Mouse (Mus musculus) liver, embryonic 14.5 days (tissue): Measurements from ENCODE around the gene Uvrag. TPM values are rescaled to one million over a fixed set of nuclear protein-coding genes. Genes with fewer than 3 reads are reported as not detected.
A peak's percentile ranks its signal among the peaks of the same experiment; 100 is the strongest.

ENCODE experiments used
- ATAC-seq: fragments of 200-750 bp; cut with Nextera tagmentation; 2 replicates; pipeline ENCODE4 v1.8.0; 2017; ENCODE audit warnings: moderate number of reproducible peaks, mild to moderate bottlenecking, moderate library complexity; ENCODE audit not compliant: insufficient read depth
- DNase-seq, 3 experiments: peaks; one replicate each; pipeline ENCODE4 v3.0.0-alpha.2; 2012 to 2013; ENCODE audit warnings: low read depth in 3 of 3, low spot score in 3 of 3
- H3K27ac ChIP-seq: fragments of 300-500 bp; sonication (generic); 2 replicates; pipeline ENCODE4 v1.5.1; 2014; ENCODE audit warnings: moderate library complexity, mild to moderate bottlenecking, control low read depth, inconsistent platforms
- H3K27me3 ChIP-seq: fragments of 300-500 bp; sonication (generic); 2 replicates; pipeline ENCODE4 v1.6.1; 2014; ENCODE audit warnings: mild to moderate bottlenecking, low read length, moderate library complexity; ENCODE audit not compliant: control insufficient read depth, insufficient read depth
- H3K36me3 ChIP-seq: fragments of 300-500 bp; sonication (generic); replicated peaks from 2 replicates; pipeline ENCODE4 v1.6.1; 2014; ENCODE audit warnings: low read depth; ENCODE audit not compliant: control insufficient read depth, insufficient read depth
- H3K4me1 ChIP-seq, 2 experiments: fragments of 200-500 bp in 1 of 2; fragments of 300-500 bp in 1 of 2; sonication (generic) in 1 of 2; replicated peaks; 2 replicates each; pipeline ENCODE4 v1.6.1; 2012 to 2014; ENCODE audit warnings: antibody characterized with exemption in 1 of 2, inconsistent platforms in 1 of 2, low read length in 1 of 2; ENCODE audit not compliant: control insufficient read depth in 2 of 2, insufficient read depth in 2 of 2
- H3K4me2 ChIP-seq: fragments of 300-500 bp; sonication (generic); 2 replicates; pipeline ENCODE4 v1.6.1; 2014; ENCODE audit warnings: low read depth, mild to moderate bottlenecking, control low read depth, moderate library complexity
- H3K4me3 ChIP-seq, 2 experiments: fragments of 200-500 bp in 1 of 2; fragments of 300-500 bp in 1 of 2; sonication (generic) in 1 of 2; 2 replicates each; pipeline ENCODE4 v1.5.1; 2012 to 2014; ENCODE audit warnings: low read depth in 2 of 2, low read length in 2 of 2, mild to moderate bottlenecking in 2 of 2, control low read depth in 1 of 2, inconsistent platforms in 1 of 2, moderate library complexity in 1 of 2; ENCODE audit not compliant: insufficient read depth in 1 of 2
- H3K9ac ChIP-seq: fragments of 300-500 bp; sonication (generic); replicated peaks from 2 replicates; pipeline ENCODE4 v1.6.1; 2014; ENCODE audit warnings: mild to moderate bottlenecking, control low read depth, moderate library complexity
- H3K9me3 ChIP-seq: fragments of 300-500 bp; sonication (generic); 2 replicates; pipeline ENCODE4 v1.6.1; 2016; ENCODE audit warnings: low read length, mixed read lengths; ENCODE audit not compliant: control insufficient read depth
- CTCF ChIP-seq: IDR thresholded peaks from 2 replicates; pipeline ENCODE4 v1.5.1; 2016; ENCODE audit warnings: antibody characterized with exemption, low read depth, control low read depth
- EP300 ChIP-seq: IDR thresholded peaks from 2 replicates; pipeline ENCODE4 v1.6.1; 2016; ENCODE audit warnings: antibody characterized with exemption, low read depth
- WGBS: fragments of 180-500 bp; shearing (Covaris S2); extraction: QIAGEN DNeasy Blood & Tissue Kit; methylation state at CpG from one replicate; pipeline ENCODE4 v1.1.7; 2014; ENCODE audit not compliant: insufficient replicate concordance; 5-methylcytosine and 5-hydroxymethylcytosine counted together
- polyA plus RNA-seq, 2 experiments: library from polyadenylated mRNA; depleted of rRNA in 1 of 2; stranded (reverse) in 1 of 2; unstranded in 1 of 2; fragments of >200 nt; fragmentation: Nextera tagmentation in 1 of 2; extraction: Ambion mirVana in 1 of 2; gene quantifications; 2 replicates each; pipeline versions ENCODE4 v1.2.1 to v1.2.3; 2012 to 2014

Uvrag gene
- polyA plus RNA-seq, 2 experiments, result 3.9 to 5.7 TPM

GRCm38 (mm10) chr7:99101076-99101475, 39.9 kb downstream of the Uvrag start:
- 44% methylated on average over 2 of the region's 2 CpGs for WGBS

GRCm38 (mm10) chr7:99100573-99100972, 40.4 kb downstream of the Uvrag start:
- ATAC-seq, result peak; percentile 59
- Histone ChIP-seq H3K4me3 (no peak overlapping the region), H3K9me3 (no peaks in the 10 kb centered on the region), H3K27ac (no peak overlapping the region), H3K4me1 (peaks cover 0 to 18% of the 10 kb centered on the region in 2 experiments; a peak in 2 of 4 replicates), H3K9ac (no peak overlapping the region), H3K36me3 (no peaks in the 10 kb centered on the region), H3K27me3 (no peaks in the 10 kb centered on the region), H3K4me2 (peak overlapping the region; percentile 18; the same call in 1 of the 2 replicates)
- TF ChIP-seq EP300, result no peak
- TF ChIP-seq CTCF, result no peak
- DNase-seq, result no peak
- WGBS, result 72% methylated on average over 8 of the region's 8 CpGs

More at GRCm38 (mm10) chr7:99101076-99101475, 39.9 kb downstream of the Uvrag start:
- peaks cover 0 to 18% of the 10 kb centered on the region in 2 experiments; a peak in 2 of 4 replicates for H3K4me1 ChIP-seq
- no peak for TF ChIP-seq CTCF
- no peak for TF ChIP-seq EP300
- H3K36me3 ChIP-seq, result no peaks in the 10 kb centered on the region
- no peak overlapping the region for H3K4me3 ChIP-seq
- H3K27ac ChIP-seq, result no peak overlapping the region
- ATAC-seq, result peak; percentile 34; the same call in 1 of the 2 replicates
- H3K9me3 ChIP-seq, result no peaks in the 10 kb centered on the region
- no peak overlapping the region for H3K9ac ChIP-seq
- DNase-seq, result no peak
- peak overlapping the region; percentile 18; the same call in 1 of the 2 replicates for H3K4me2 ChIP-seq
- no peaks in the 10 kb centered on the region for H3K27me3 ChIP-seq

GRCm38 (mm10) chr7:99100087-99100486, 40.9 kb downstream of the Uvrag start:
- Histone ChIP-seq H3K4me2 (no peak overlapping the region), H3K27me3 (no peaks in the 10 kb centered on the region), H3K9ac (no peak overlapping the region), H3K9me3 (no peaks in the 10 kb centered on the region), H3K36me3 (no peaks in the 10 kb centered on the region), H3K4me3 (no peak overlapping the region), H3K4me1 (peaks cover 0 to 18% of the 10 kb centered on the region in 2 experiments; a peak in 2 of 4 replicates), H3K27ac (no peak overlapping the region)
- TF ChIP-seq EP300 (no peak), CTCF (no peak)
- ATAC-seq (no peak), DNase-seq (no peak)
- WGBS, result 69% methylated on average over 9 of the region's 9 CpGs

GRCm38 (mm10) chr7:99097781-99098180, 43.2 kb downstream of the Uvrag start:
- H3K27ac ChIP-seq, result no peak overlapping the region
- H3K9ac ChIP-seq, result no peak overlapping the region
- H3K4me2 ChIP-seq, result no peak overlapping the region
- no peaks in the 10 kb centered on the region for H3K9me3 ChIP-seq
- H3K4me3 ChIP-seq, result no peak overlapping the region
- ATAC-seq, result no peak
- H3K4me1 ChIP-seq, result peaks cover 0 to 15% of the 10 kb centered on the region in 2 experiments; a peak in 2 of 4 replicates
- no peak for DNase-seq
- TF ChIP-seq EP300 (no peak), CTCF (no peak)
- WGBS, result 75% methylated on average over 7 of the region's 7 CpGs
- H3K27me3 ChIP-seq, result no peaks in the 10 kb centered on the region
- H3K36me3 ChIP-seq, result no peaks in the 10 kb centered on the region

GRCm38 (mm10) chr7:99097128-99097527, 43.8 kb downstream of the Uvrag start:
- WGBS, result 71% methylated on average over 2 of the region's 2 CpGs
- Histone ChIP-seq H3K9ac (no peak overlapping the region), H3K4me2 (no peak overlapping the region), H3K4me1 (peaks cover 0 to 11% of the 10 kb centered on the region in 2 experiments; a peak in 2 of 4 replicates), H3K36me3 (no peaks in the 10 kb centered on the region), H3K27me3 (no peaks in the 10 kb centered on the region), H3K27ac (no peak overlapping the region), H3K4me3 (no peak overlapping the region), H3K9me3 (no peaks in the 10 kb centered on the region)
- DNase-seq, result no peak
- TF ChIP-seq EP300 (no peak), CTCF (no peak)
- ATAC-seq, result no peak
